Mouse (Mus musculus): ENCODE results near the gene Gm10487.
"Not testable (repeated sequence)": the region's sequence is repeated elsewhere in the genome, so short reads cannot be mapped to it uniquely, and the experiment has no call there.

- TF ChIP-seq EP300, CTCF (IDR thresholded peaks at IDR 0.05; ENCODE audit: low read depth): not testable (repeated sequence)
Observed at GRCm38 (mm10) chrX:30843369-30843768, at the start of gene Gm10487.
